Mouse (Mus musculus) small intestine, adult 2 months (tissue): ENCODE data around the gene Cdk14.

Source experiments
- CTCF ChIP-seq: fragments of 200-500 bp; IDR thresholded peaks from 2 replicates; pipeline ENCODE4 v1.5.1; 2012; ENCODE audit warnings: low read depth, mild to moderate bottlenecking, control low read depth, inconsistent platforms, low read length, moderate library complexity, mixed read lengths; ENCODE audit not compliant: insufficient replicate concordance, insufficient read length; ENCODE audit errors: extremely low read depth
- POLR2A ChIP-seq: fragments of 200-500 bp; IDR thresholded peaks from 2 replicates; pipeline ENCODE4 v1.6.1; 2012; ENCODE audit warnings: low read depth, mild to moderate bottlenecking, control low read depth, inconsistent platforms, low read length, moderate library complexity

DNA sequence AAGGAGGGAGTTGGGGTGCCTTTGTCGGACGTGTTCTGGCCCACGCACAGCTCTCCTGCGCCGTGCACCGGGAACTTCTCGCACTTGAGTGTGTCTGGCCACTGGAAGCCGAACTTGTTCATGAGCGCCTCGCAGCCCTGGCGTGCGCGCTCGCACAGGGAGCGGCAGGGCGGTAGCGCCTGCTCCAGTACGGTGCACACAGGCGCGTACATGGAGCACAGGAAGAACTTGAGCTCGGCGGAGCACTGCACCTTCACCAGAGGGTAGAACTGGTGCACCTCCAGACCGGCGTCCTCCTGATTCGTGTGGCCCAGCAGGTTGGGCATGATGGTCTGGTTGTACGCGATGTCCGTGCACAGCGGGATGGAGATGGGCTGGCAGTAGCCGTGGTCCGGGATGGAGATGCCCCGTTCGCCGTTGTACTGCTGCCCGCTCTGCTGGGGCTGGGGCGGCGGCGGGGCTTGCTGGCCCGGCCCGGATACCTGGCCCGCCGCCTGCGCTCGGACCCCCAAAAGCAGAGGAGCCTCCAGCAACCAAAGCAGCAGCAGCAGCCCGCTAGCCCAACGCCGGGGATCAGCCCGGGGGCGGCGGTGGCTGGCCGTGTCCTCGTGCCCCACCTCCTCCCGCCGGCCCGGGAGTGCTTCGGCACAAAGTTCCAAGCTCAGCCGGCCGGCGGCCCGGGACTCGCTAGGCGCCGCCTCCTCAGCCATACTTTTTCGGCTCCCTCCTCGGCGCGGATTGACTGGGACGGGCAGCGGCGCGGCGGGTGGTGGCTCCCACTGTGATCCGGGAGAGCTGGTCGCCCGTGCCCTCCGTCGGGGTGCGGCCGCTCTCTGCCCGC, 663.0 kb downstream of the Cdk14 start:
- TF ChIP-seq CTCF (no peak), POLR2A (no peak)
